Mouse (Mus musculus): ENCODE measurements around the gene Caln1.

- TF ChIP-seq POLR2A (IDR thresholded peaks at IDR 0.05; ENCODE audit: borderline replicate concordance, extremely low read depth, low read depth, low read length) (no peak), CTCF (IDR thresholded peaks at IDR 0.05; ENCODE audit: insufficient read depth, low read length) (no peak)
Measured at GRCm38 (mm10) chr5:130409706-130410105, 40.5 kb downstream of the Caln1 start.

All from lung, adult 2 months (tissue).